Mouse (Mus musculus): ENCODE data around the gene Cxcl13. TPM values are rescaled to one million over a fixed set of nuclear protein-coding genes. Genes with fewer than 3 reads are reported as not detected.
A peak's percentile ranks its signal among the peaks of the same experiment; 100 is the strongest.
"Not testable (repeated sequence)": the region's sequence is repeated elsewhere in the genome, so short reads cannot be mapped to it uniquely, and the experiment has no call there.

Gene Cxcl13
- total RNA-seq, 2 experiments from 2014 or later = not detected

DNA sequence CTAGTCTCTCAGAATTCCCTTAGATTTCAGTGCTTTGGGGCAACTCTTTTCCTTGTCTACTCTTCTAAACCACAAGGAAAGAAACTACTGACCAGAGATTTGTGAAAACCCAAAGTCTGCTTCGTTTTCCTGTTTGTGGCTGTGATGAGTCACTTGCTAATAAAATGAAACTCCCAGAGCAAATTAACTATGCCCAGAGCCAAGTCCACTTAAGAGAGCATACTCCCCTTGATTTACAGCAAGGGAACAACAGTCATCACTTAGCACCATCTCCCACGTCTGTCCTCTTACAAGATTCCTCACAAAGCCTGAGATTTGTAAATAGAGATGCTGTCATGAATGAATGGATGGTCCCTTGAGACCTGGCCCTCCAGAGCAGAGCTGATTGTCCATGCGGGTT, 11.6 kb upstream of the Cxcl13 start:
- TF ChIP-seq CTCF (IDR thresholded peaks at IDR 0.05) = no peak
- intact Hi-C loops (cut with DNase I) = no loop called here

DNA sequence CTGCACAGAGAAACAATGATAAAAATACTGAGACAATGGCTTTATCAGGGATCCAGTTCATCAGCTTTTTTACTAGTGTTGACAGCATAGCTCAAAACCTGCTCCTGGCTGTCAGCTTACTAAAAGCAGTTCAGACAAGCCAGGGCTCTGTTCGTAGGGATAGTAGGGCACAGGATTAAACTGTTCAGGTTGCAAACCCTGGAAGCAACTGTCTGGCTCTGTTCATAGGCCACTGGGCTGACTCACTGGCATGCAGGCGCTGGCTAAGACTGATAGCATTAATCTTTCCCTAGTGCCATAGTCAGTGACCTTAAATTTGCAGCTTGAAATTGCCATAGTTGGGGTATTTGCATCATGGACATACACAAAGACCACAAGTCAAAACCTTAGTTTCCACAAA, 10.4 kb upstream of the Cxcl13 start:
- TF ChIP-seq CTCF (IDR thresholded peaks at IDR 0.05) = no peak
- intact Hi-C loops (cut with DNase I) = no loop called here
- H3K27ac ChIP-seq = no peak overlapping the region
- DNase-seq (ENCODE audit: extremely low spot score in 1 of 2, low spot score in 2 of 2) = no peak
- H3K4me3 ChIP-seq = no peak overlapping the region

More for the DNA sequence above, 11.6 kb upstream of the Cxcl13 start:
- no peak overlapping the region for H3K27ac ChIP-seq
- no peak for DNase-seq (ENCODE audit: extremely low spot score in 1 of 2, low spot score in 2 of 2)
- no peak overlapping the region for H3K4me3 ChIP-seq

- intact Hi-C loops (cut with DNase I) = no loop called here
- no peak overlapping the region for H3K27ac ChIP-seq
- no peak for DNase-seq (ENCODE audit: extremely low spot score in 1 of 2, low spot score in 2 of 2)
- no peak for TF ChIP-seq CTCF (IDR thresholded peaks at IDR 0.05)
- H3K4me3 ChIP-seq = no peak overlapping the region
These were observed 8.1 kb upstream of the Cxcl13 start for GRCm38 (mm10) chr5:95948641-95949040.

DNA sequence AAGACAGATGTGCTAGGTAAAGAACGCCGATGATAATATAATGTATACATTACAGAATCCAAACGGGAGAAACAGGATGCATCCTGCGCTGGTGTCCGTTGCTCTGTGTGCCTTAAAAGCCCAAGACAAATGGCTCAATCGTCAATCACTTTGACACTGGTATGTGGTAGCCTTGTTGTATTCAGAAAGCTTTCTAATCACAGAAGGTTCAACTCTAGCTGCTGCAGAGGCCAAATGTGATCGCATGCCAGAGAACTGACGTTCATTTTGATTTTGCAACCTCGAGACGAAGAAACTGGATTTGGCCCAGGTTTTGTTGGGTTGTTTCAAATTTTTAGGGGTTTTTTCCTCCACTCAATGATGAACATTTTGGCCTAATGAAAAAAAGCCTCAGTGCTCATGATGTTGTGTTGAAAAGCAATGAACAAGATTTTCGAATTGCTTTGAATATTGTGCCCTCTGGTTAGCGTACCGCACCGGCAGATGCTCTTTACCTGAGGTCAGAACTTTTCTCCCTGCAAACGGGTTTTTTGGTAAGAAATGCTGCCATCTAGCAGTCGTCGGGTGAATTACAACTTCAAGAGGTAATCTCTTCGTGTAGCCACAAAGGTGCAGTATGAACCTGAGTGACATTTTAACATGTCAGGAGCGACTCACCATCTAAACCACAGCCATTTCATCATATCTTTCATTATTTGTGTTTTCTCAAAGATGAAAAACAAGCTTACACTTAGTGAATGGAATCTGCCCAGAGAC, 6.6 kb upstream of the Cxcl13 start:
- Histone ChIP-seq H3K27ac (no peak overlapping the region), H3K4me3 (no peak overlapping the region)
- DNase-seq (ENCODE audit: extremely low spot score in 1 of 2, low spot score in 2 of 2) = peak; percentile 38 to 67
- peak; percentile 75 for TF ChIP-seq CTCF (IDR thresholded peaks at IDR 0.05)
- intact Hi-C loops (cut with DNase I) = loop anchor here (1.0 kb wide), 1 partner anchor 69 kb away; no protein-coding TSS in a partner anchor

- no peak for TF ChIP-seq CTCF (IDR thresholded peaks at IDR 0.05)
- H3K27ac ChIP-seq = no peak overlapping the region
- no peak overlapping the region for H3K4me3 ChIP-seq
- no peak for DNase-seq (ENCODE audit: extremely low spot score in 1 of 2, low spot score in 2 of 2)
- intact Hi-C loops (cut with DNase I) = no loop called here
These were observed 8.2 kb downstream of the Cxcl13 start for GRCm38 (mm10) chr5:95964940-95965339.

DNA sequence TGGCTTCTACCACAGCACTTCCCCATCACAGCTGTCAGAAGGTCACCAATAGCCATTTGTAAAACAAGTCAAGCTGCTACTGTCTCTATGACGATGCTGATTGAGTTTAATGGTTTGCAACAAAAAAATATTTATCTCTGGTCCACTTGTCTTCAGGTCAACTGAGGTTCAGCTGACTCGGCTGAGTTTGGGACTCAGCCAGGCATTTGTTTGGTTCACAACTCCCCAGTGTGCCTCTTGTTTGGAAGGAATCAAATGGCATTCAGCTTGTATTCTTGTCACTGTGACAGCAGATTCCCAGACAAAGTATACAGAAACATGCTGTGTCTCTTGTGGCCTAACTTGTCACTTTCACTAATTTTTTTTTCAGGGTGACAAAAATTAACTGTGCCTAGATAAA, 9.9 kb downstream of the Cxcl13 start:
- intact Hi-C loops (cut with DNase I) = no loop called here
- Histone ChIP-seq H3K27ac (no peak overlapping the region), H3K4me3 (no peak overlapping the region)
- no peak for DNase-seq (ENCODE audit: extremely low spot score in 1 of 2, low spot score in 2 of 2)
- no peak for TF ChIP-seq CTCF (IDR thresholded peaks at IDR 0.05)

GRCm38 (mm10) chr5:95970845-95971244, 14.1 kb downstream of the Cxcl13 start:
- Histone ChIP-seq H3K27ac (no peak overlapping the region), H3K4me3 (no peak overlapping the region)
- intact Hi-C loops (cut with DNase I) = no loop called here
- peak; percentile 66 for TF ChIP-seq CTCF (IDR thresholded peaks at IDR 0.05)
- DNase-seq (ENCODE audit: extremely low spot score in 1 of 2, low spot score in 2 of 2) = peak; percentile 55 to 60

- Histone ChIP-seq H3K27ac (no peak overlapping the region), H3K4me3 (no peak overlapping the region)
- no peak for DNase-seq (ENCODE audit: extremely low spot score in 1 of 2, low spot score in 2 of 2)
- intact Hi-C loops (cut with DNase I) = no loop called here
- TF ChIP-seq CTCF (IDR thresholded peaks at IDR 0.05) = no peak
These were observed 15.5 kb downstream of the Cxcl13 start for GRCm38 (mm10) chr5:95972208-95972607.

DNA sequence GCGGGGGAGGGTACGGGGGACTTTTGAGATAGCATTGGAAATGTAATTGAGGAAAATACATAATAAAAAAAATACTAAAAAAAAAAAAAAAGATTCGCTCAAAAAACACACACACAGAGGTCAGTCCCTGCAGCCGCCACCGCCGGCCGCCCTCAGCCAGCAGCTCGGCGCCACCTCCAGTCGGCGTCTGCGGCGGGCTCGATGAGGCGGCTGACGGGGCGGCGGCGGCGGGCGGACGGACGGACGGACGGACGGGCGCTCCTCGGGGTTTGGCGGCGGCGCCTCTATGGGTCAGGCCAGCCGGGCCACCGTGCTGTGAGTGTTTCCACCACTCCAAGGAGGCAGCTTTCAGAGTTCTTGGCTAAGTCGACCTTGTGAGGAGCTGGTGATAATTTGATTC, 17.1 kb downstream of the Cxcl13 start:
- DNase-seq (ENCODE audit: extremely low spot score in 1 of 2, low spot score in 2 of 2); intact Hi-C loops (cut with DNase I); H3K27ac ChIP-seq; H3K4me3 ChIP-seq: not testable (repeated sequence)

DNA sequence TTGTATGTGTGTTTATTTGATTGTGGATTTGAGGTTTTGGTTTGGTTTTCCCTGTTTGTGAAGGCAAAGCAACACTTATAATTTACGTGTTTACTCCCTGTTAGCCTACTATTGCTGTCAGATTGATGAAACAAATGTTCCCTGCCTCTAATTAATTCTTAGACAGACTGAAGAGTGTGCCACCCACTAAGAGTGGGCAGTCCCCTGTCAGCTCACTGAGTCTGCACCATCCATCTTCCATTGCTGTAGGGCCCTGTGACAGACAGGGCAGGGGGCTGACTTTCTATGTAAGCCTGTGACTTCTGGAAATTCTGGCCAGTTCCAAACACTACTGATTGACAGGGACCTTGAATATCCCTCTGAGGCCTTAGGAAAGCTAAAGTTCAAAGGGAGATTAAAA, 19.5 kb downstream of the Cxcl13 start:
- no peak for DNase-seq (ENCODE audit: extremely low spot score in 1 of 2, low spot score in 2 of 2)
- H3K27ac ChIP-seq = no peak overlapping the region
- TF ChIP-seq CTCF (IDR thresholded peaks at IDR 0.05) = no peak
- no peak overlapping the region for H3K4me3 ChIP-seq
- intact Hi-C loops (cut with DNase I) = no loop called here

DNA sequence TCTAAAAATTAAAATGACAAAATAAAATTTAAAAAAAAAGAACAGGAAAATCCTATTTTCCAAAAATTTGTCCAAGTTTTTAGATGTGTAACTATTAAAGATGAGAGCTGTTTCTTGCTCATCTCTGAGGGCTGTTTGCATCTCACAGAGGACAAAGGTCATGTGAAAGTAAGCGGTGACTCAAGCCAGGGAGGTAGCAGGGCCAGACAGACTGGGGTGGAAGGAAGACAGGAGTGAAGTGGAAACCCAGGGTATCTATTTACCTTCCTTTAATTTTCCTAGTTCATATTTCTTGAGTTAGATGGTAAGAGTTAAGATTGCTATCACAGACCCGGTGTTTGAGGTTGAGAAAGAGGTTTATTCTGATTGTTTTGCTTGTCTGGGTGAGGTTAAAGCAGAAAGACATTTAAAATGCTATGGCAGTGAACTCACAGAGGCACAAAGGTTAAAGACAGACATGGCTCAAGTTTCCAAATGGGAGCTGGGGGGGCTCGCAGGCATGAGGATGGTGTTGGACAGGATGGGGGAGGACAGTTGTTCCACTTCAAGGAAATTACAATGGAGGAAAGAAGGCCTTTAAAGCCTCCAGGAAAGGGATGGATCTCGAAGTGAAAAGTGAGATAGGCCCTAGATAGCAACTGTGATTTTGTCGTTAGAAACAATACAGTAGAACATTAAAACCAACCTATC, 27.2 kb downstream of the Cxcl13 start:
- DNase-seq (ENCODE audit: extremely low spot score in 1 of 2, low spot score in 2 of 2) = no peak
- TF ChIP-seq CTCF (IDR thresholded peaks at IDR 0.05) = no peak
- Histone ChIP-seq H3K4me3 (no peak overlapping the region), H3K27ac (no peak overlapping the region)
- intact Hi-C loops (cut with DNase I) = no loop called here

GRCm38 (mm10) chr5:95991339-95992292, 34.9 kb downstream of the Cxcl13 start:
- DNase-seq (ENCODE audit: extremely low spot score in 1 of 2, low spot score in 2 of 2) = no peak
- intact Hi-C loops (cut with DNase I) = no loop called here
- Histone ChIP-seq H3K27ac (no peak overlapping the region), H3K4me3 (no peak overlapping the region)
- TF ChIP-seq CTCF (IDR thresholded peaks at IDR 0.05) = no peak
